In the genomic region with DNA sequence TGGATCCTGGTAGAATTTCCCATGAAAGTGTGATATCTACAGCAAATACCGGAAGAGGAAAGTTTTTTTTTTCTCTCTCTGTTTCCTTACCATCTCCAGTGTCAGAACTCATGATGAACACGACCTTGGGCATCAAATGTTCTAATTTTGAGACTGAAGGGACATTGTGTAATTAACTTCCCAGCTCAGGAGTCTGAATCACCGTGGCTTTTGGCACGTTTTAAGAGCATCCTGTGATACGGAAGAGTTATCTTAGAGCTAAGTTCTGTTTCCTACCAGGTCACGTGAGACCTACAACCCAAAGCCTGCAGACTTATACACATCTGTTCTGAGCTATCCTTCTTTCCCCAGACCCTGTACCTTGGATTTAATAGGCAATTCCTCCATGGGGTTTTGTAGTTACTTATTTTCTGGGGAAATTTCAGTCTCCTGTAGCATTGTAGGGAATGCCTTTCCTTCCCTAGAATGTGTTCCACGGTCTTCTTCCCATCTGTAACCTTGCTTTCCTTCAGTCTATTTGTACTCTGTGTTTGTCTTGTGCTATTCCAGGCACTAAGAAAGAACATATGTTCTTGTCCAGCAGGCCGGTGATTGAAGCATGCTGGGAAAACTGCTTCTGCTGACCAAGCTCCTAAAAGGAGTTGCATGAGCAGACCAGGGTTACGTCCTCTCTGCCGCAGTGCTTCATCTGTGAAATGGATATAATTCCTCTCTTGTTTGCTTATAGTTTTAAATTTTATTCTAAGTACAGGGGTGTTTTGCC, we compare ENCODE assay signal across 32 mouse cellular contexts. TPM values are rescaled to one million over a fixed set of nuclear protein-coding genes. Genes with fewer than 3 reads are reported as not detected.
DNase-seq lines count a peak whose midpoint lies in the region; ATAC-seq and TF ChIP-seq lines count a peak whose summit lies in the region.
"Had no signal": no experiment of that assay in that cellular context is flagged by ENCODE, and none has a peak within 500 bp of the region (broad histone marks: within the 10 kb centered on the region; RNA-seq: fewer than 3 reads in every experiment).

No protein-coding gene starts in this region.

- no peak for TF ChIP-seq EP300 in heart, postnatal 0 days (IDR thresholded peaks at IDR 0.05; ENCODE audit: low read depth)

- DNase-seq in cerebellum, adult 11-12 months: peak; percentile 44
- no peak for DNase-seq in cerebellum, postnatal 10 days
- DNase-seq in cerebellum, postnatal 36 days: peak; percentile 16 to 32
- DNase-seq in cerebellum, postnatal 14 days: no peak
- peak; percentile 27 for DNase-seq in heart, postnatal 0 days (ENCODE audit: low spot score)
- DNase-seq in heart, postnatal 4 days: no peak
- peak; percentile 91 for DNase-seq in 416B (ENCODE audit: low read depth)
- DNase-seq: adrenal gland, postnatal 10 days; gastrocnemius, postnatal 25 days; heart, postnatal 14 days; kidney, adult 8-10 months; lung, adult 18-20 months; lung, postnatal 4 days; right cerebral cortex, postnatal 4 days had no signal

- no peaks in the 10 kb centered on the region for H3K36me3 ChIP-seq in heart, postnatal 0 days (replicated peaks; ENCODE audit: control insufficient read depth, insufficient read depth, low read length)
- H3K36me3 ChIP-seq: G1E; heart, embryonic 13.5 days; hindbrain, embryonic 13.5 days; limb, embryonic 13.5 days; midbrain, embryonic 13.5 days; neural tube, embryonic 13.5 days had no signal

- no peak for ATAC-seq in heart, postnatal 0 days (ENCODE audit: insufficient read depth, low read depth)
- no peak for ATAC-seq in megakaryocyte progenitor cell, adult 5-6 weeks (replicated peaks; ENCODE audit: poor library complexity)
- ATAC-seq: forebrain, embryonic 16.5 days; intestine, embryonic 16.5 days; lung, postnatal 0 days; midbrain, embryonic 13.5 days; Patski had no signal

- H3K27ac ChIP-seq in heart, postnatal 0 days (ENCODE audit: low read depth): no peak overlapping the region
- H3K27ac ChIP-seq: heart, embryonic 13.5 days; hindbrain, embryonic 13.5 days; kidney, postnatal 0 days; limb, embryonic 13.5 days; midbrain, embryonic 13.5 days; neural tube, embryonic 13.5 days; stomach, postnatal 0 days had no signal

- TF ChIP-seq CTCF in heart, postnatal 0 days (IDR thresholded peaks at IDR 0.05; ENCODE audit: low read depth): no peak

- WGBS in heart, postnatal 0 days: 56% methylated on average over 10 of the region's 10 CpGs

- no peak overlapping the region for H3K4me2 ChIP-seq in heart, postnatal 0 days (ENCODE audit: low read depth, low read length)
- H3K4me2 ChIP-seq: heart, embryonic 13.5 days; hindbrain, embryonic 13.5 days; limb, embryonic 13.5 days; liver, embryonic 11.5 days; midbrain, embryonic 13.5 days; neural tube, embryonic 13.5 days had no signal

- no peak overlapping the region for H3K9ac ChIP-seq in heart, postnatal 0 days (replicated peaks; ENCODE audit: low read depth, low read length)
- H3K9ac ChIP-seq: heart, embryonic 13.5 days; hindbrain, embryonic 13.5 days; limb, embryonic 13.5 days; midbrain, embryonic 13.5 days; neural tube, embryonic 13.5 days had no signal

- no peaks in the 10 kb centered on the region for H3K27me3 ChIP-seq in heart, postnatal 0 days (ENCODE audit: control insufficient read depth, insufficient read depth, low read length)
- H3K27me3 ChIP-seq: heart, embryonic 13.5 days; hindbrain, embryonic 13.5 days; limb, embryonic 13.5 days; midbrain, embryonic 13.5 days; neural tube, embryonic 13.5 days; Patski had no signal

- H3K4me1 ChIP-seq in heart, postnatal 0 days (ENCODE audit: control insufficient read depth, insufficient read depth): peaks cover 14% of the 10 kb centered on the region; the same call in 1 of the 2 replicates
- H3K4me1 ChIP-seq: hindbrain, embryonic 13.5 days; neural tube, embryonic 13.5 days had no signal

- no peak overlapping the region for H3K4me3 ChIP-seq in heart, postnatal 0 days (ENCODE audit: low read depth, low read length)
- H3K4me3 ChIP-seq: erythroblast, embryonic 14.5 days; heart, embryonic 13.5 days; hindbrain, embryonic 13.5 days; limb, embryonic 13.5 days; midbrain, embryonic 13.5 days; neural tube, embryonic 13.5 days had no signal

- H3K9me3 ChIP-seq in heart, postnatal 0 days (replicated peaks; ENCODE audit: control insufficient read depth, low read length): no peaks in the 10 kb centered on the region
- H3K9me3 ChIP-seq: G1E; heart, embryonic 13.5 days; hindbrain, embryonic 13.5 days; limb, embryonic 13.5 days; midbrain, embryonic 13.5 days; neural tube, embryonic 13.5 days had no signal

RNA-seq across cellular contexts. Expression of a gene that starts 24.2 kb away (rescaled TPM):
- 2.2 and 2.5 TPM in 2 replicates for total RNA-seq in heart, postnatal 0 days (2014; rRNA removed; ENCODE audit: low replicate concordance)
- polyA plus RNA-seq in heart, postnatal 0 days (2015; fragmentation: Nextera tagmentation; extraction: Ambion mirVana): 9.1 and 10.1 TPM in 2 replicates
- total RNA-seq in heart, postnatal 4 days (2021): 1 to 10 TPM; 5.1 to 5.8 TPM
- 0.47 and 0.56 TPM in 2 replicates for total RNA-seq in megakaryocyte progenitor cell, adult 5-6 weeks (2015)
- 0.54 TPM in 2 replicates for total RNA-seq in megakaryocyte progenitor cell, adult 5-6 weeks (2017)
- total RNA-seq: G1E had no signal
- polyA plus RNA-seq: erythroblast, embryonic 14.5 days; G1E had no signal

RNA-seq across cellular contexts. Expression of a gene that starts 32.6 kb away (rescaled TPM):
- not detected in 2 replicates for total RNA-seq in heart, postnatal 0 days (2014; rRNA removed; ENCODE audit: low replicate concordance)
- 0.03 TPM in 2 replicates for polyA plus RNA-seq in heart, postnatal 0 days (2015; fragmentation: Nextera tagmentation; extraction: Ambion mirVana)
- total RNA-seq in heart, postnatal 4 days (2021): not detected
- total RNA-seq in megakaryocyte progenitor cell, adult 5-6 weeks (2015): 0.05 and 0.12 TPM in 2 replicates
- not detected in 2 replicates for total RNA-seq in megakaryocyte progenitor cell, adult 5-6 weeks (2017)
- total RNA-seq: gastrocnemius, postnatal 25 days; left cerebral cortex, postnatal 36 days; megakaryocyte-erythroid progenitor cell, adult 5-6 weeks had no signal
- polyA plus RNA-seq: erythroblast, embryonic 14.5 days; forebrain, embryonic 11.5 days; G1E had no signal

RNA-seq across cellular contexts. Expression of a gene that starts 53.2 kb away (rescaled TPM):
- total RNA-seq in heart, postnatal 0 days (2014; rRNA removed; ENCODE audit: low replicate concordance): 22.7 and 61.8 TPM in 2 replicates
- polyA plus RNA-seq in heart, postnatal 0 days (2015; fragmentation: Nextera tagmentation; extraction: Ambion mirVana): 42.4 and 42.8 TPM in 2 replicates
- total RNA-seq in heart, postnatal 4 days (2021): 10 to 100 TPM; 21.9 to 22.3 TPM
- 49.6 and 57.2 TPM in 2 replicates for total RNA-seq in megakaryocyte progenitor cell, adult 5-6 weeks (2015)
- total RNA-seq in megakaryocyte progenitor cell, adult 5-6 weeks (2017): 67.5 and 78.5 TPM in 2 replicates

Comparison
In these comparisons a context has a peak if more than half of its experiments do, and no peak if none do; other contexts are left out.
1. DNase-seq: peak in cerebellum, adult 11-12 months (single experiment), cerebellum, postnatal 36 days (2 of 2), heart, postnatal 0 days (single experiment) and 416B (single experiment); none in cerebellum, postnatal 10 days (0 of 2), cerebellum, postnatal 14 days (0 of 2) and heart, postnatal 4 days (single experiment).